Mouse (Mus musculus) adrenal gland, adult 2 months (tissue): ENCODE measurements around the gene Mettl22. TPM values are rescaled to one million over a fixed set of nuclear protein-coding genes. Genes with fewer than 3 reads are reported as not detected.

ENCODE experiments used
- DNase-seq: peaks from one replicate; pipeline ENCODE4 v3.0.0; 2021
- long read RNA-seq: library from polyadenylated mRNA; stranded (forward); transcript quantifications from one replicate; pipeline ENCODE4 v2.0.0, GENCODE M21; 2021
- polyA plus RNA-seq: library from polyadenylated mRNA; depleted of rRNA; stranded (reverse); fragments of >200 nt; gene quantifications from 2 replicates; pipeline ENCODE4 v1.2.3, GENCODE M21; 2012; rRNA removed
- total RNA-seq, 2 experiments: library from RNA; stranded (reverse); gene quantifications; 2 replicates each; pipeline ENCODE4 v1.2.3; 2021

Mettl22 gene
- total RNA-seq (10 to 100 TPM; 15.1 to 19.3 TPM), polyA plus RNA-seq (25.2 and 30.1 TPM in 2 replicates)
- long read RNA-seq, transcript Mettl22-201 (11 exons, 1,825 nt) = major isoform, 14 of 20 reads
- long read RNA-seq, partial matches to known transcripts = 3 of 20 reads
- long read RNA-seq, other reads (novel, unspliced or antisense) = 3 of 20 reads

GRCm38 (mm10) chr16:8470603-8471481, at the start of gene Mettl22:
Mettl22 (plus strand) TSS chr16:8470788.
- peak; percentile 95 for DNase-seq

- no peak for DNase-seq
These were observed 49.7 kb upstream of the Mettl22 start for GRCm38 (mm10) chr16:8420842-8421241.

GRCm38 (mm10) chr16:8423626-8424114, 46.9 kb upstream of the Mettl22 start:
- no peak for DNase-seq

- peak; percentile 5 for DNase-seq
These were observed 46.2 kb upstream of the Mettl22 start for GRCm38 (mm10) chr16:8424161-8424970.

GRCm38 (mm10) chr16:8424971-8425330, 45.6 kb upstream of the Mettl22 start, which contains the start of gene Tmem114:
Tmem114 (minus strand) TSS chr16:8425136.
- peak; percentile 80 for DNase-seq

DNA sequence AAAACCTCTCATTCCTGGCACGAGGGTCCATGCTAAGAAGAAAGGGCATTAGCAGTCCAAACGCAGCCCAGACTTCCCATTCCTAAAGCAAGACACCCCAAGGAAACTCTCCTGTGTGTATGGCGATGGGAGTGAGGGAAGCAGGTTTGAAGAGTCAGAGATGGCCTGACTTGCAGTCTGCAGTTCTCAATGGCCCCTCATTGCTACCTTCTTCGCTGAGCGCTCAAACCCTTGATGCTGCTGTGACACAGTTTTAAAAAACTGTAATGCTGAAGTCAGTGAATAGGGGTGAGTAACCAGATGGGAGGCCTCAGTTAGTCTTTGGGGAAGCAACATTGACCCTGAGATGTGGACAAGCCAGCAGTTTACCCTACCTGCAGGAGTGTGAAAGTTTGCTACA, 44.9 kb upstream of the Mettl22 start:
- DNase-seq = no peak

- DNase-seq = no peak
These were observed 41.1 kb upstream of the Mettl22 start for GRCm38 (mm10) chr16:8429531-8429930.

DNA sequence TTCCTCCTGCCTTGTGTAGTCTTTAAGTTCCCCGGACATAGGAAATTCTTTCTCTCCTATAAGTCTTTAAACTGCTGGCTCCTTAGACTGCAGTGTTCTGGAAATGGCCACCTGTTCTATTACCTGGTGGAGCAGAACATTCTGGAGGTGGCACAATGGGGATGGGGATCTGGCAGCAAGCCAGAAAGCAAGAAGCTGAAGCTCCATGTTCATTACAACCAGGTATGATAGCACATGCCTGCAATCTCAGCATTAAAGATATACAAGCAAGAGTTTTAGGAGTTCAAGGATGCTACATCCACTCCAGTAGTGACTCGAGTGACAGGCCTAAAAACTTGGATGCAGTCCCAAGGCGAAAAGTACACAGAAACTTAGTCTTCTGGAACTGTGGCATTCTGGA, 38.0 kb upstream of the Mettl22 start:
- DNase-seq = no peak

DNA sequence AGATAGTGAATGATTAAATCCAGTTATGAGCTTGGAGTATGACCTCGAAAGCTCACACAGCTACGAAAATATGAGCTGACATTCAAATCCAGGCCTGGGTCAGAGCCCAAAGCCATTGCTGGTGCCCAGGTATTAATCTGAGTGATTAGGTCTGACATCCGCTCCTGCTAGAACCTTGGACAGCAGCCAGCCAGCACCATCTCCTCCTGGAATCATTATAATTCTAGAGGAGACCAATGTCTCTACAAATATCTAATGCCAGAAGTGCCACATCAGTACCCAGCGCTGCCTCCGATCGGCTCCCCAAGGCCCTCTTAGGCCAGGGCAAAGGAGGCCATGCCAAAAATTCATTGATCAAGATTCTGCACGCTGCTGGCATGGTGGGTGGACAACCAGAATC, 25.7 kb upstream of the Mettl22 start:
- DNase-seq = no peak

DNA sequence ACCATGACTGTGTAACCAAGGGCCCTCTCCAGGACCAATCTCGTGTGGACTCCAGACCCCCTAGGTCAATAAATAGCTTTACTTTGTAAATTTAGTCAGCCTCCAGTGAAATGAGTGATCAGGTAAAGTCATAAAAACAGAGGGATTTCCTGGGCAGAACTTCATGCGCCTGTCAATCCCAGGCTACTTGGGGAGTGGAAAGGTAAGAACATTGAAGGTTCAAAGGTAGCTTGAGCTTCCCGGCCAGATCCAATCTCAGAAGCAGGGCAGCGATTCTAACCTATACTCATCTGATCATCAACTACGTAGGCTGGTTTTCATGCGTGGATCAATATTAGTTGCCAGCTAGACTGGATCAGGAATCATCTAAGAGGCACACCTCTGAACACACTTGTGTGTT, 24.3 kb upstream of the Mettl22 start:
- no peak for DNase-seq

DNA sequence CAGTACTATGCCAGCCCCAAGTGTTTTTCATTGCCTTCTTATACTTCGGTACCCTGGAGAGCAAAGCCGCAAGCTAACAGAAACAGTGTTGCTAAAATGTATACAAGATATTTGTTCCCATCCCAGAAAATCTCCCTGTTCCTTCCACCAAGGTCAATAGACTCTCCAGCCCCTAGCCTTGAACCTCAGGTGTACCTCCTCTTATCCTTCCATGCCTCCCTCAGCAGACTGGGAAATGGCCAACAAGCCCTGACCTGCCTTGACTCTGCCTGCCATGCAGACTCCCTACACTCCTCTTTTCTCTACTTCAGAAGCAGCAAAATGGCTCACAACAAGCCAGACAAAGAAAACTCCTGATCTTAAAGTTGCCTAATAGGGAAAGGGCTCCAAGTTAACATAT, 17.3 kb upstream of the Mettl22 start:
- DNase-seq = no peak

DNA sequence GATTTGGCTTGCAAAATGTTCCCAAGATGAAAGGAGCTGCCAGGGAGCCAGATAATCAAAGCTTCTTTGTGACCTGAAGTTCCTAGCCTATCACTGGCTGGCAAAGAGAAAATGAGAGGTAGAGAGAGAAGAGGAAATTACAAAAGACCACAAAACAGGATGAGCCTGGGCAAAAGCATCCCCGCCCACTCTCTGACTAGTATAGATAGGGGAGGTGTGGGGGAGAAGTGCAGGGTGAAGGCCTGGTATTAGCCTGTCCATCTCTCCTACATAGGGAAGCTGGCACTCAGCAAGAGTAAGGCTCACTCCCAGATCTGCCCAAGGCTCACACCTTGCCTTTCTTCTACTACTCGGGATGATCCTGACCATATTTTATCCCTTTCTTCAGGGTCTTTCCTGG, 15.4 kb upstream of the Mettl22 start:
- no peak for DNase-seq

- DNase-seq = no peak
These were observed 12.2 kb upstream of the Mettl22 start for GRCm38 (mm10) chr16:8458391-8458790.

GRCm38 (mm10) chr16:8459098-8459497, 11.5 kb upstream of the Mettl22 start:
- DNase-seq = peak; percentile 42

GRCm38 (mm10) chr16:8470132-8470531, 456 bp upstream of the Mettl22 start:
- no peak for DNase-seq

- DNase-seq = no peak
These were observed 16.9 kb downstream of the Mettl22 start for GRCm38 (mm10) chr16:8487396-8488005.

DNA sequence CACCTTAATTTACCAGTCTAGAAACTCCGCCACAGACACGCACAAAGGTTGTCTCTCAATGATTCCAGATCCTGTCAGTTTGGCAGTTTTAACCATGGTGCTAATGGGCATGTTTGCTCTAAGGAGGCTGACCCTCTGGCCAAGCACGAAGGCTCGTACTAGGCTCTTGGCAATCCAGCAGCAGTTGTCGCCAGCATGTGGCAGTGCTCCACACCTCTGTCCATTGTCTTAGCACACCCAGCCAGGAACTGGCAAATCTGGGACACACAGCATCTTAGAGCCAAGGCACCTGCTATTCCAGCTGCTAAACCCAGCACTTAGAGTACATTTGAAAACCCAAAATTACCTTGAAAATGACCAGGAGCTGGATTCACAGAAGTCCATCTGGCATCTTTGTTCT, 18.8 kb downstream of the Mettl22 start:
- DNase-seq = no peak

DNA sequence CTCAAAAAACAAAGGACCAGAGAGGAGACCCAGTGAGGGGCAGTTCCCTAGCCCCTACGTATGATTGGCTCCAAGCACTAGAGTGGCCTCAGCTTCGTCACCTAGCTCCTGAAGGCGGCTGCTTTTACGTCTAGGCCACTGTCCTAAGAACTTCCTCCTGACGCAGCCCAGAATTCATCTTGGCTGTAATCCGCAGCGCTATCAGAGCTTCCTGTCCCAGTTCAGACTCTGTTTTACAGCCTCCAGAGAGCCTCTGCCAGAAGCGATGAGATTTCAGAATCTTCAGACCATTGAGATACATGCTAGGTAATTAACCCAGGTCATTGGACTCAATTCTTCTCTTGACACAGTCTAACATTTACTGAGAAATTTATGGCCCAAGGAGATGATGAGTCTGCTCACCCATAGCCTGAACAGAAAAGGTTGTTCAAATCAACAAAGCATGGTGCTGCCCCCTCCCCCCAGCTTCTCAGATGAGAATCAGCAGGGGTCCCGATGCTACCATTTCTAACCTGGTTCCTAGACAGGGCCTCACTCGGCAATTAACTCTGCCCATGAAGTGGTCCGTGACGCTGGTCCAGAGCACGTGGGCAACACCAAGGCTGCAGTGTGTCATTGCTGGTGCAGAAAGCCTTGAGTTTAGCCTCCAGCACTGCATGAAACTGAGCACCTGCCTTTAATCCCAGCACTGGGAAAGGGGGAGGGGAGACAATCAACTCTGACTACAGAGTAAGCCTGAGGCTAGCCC, 21.3 kb downstream of the Mettl22 start:
- peak; percentile 62 for DNase-seq

DNA sequence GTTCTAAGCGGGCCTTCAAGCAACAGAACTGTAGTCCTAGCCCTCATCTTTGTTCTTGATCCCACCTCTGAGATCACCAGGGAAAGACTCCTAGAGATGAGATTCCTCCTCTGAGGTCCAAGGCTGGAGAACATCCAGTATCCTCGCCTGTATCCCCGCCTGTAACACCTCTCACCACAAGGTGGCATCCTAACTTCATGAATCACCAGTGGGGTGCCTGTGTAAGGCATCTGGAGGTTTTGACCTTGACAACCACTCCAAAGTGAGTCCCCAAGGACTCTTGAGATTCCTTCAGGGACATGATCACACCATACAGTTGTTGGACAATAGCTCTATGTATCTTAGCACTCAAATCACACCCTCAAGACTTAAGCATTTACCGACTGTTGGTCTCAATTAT, 23.7 kb downstream of the Mettl22 start:
- peak; percentile 64 for DNase-seq

DNA sequence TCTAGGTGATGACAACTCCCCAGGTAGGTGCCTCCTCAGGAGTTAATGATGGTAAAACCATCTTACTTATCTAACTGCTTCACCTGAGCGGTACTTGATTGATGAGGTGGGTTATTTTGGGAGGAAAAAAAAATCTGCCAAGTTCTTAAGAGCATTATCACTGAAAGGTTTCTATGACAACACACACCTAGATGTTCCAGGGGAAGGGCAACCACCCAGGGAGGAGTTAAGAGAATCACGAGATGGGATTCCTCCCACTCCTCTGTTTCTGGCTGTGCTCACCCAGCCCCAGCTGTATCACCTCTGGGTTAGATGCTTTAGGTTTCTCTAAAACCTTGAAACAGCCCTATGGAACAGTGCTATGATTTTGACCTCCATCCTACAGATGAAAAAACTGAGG, 26.4 kb downstream of the Mettl22 start:
- no peak for DNase-seq

- DNase-seq = no peak
These were observed 33.7 kb downstream of the Mettl22 start for GRCm38 (mm10) chr16:8504271-8504670.
